ENCODE assay signal across 31 mouse cellular contexts in the genomic region with DNA sequence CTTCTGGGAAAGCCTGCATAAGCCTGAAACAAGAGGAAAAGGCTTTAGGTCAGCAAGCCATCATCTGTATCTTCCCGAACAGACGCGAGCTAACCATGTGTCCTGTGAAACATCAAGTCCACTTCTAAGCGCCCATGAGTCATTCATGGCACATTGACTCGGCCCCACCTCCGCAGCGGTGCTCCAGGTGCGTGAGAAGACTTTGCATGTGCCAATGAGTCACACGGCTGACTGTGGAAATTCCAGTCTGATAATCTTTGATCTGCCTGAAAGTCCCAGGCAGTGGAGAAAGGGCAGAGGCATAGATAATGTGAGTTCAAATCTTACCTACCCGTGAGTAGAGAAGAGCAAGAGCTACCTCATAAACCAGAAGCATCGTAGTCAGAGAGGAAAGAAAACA.
A peak's percentile ranks its signal among the peaks of the same experiment; 100 is the strongest.
DNase-seq lines count a peak whose midpoint lies in the region; ATAC-seq and TF ChIP-seq lines count a peak whose summit lies in the region.
"Had no signal": no experiment of that assay in that cellular context is flagged by ENCODE, and none has a peak within 500 bp of the region (broad histone marks: within the 10 kb centered on the region; RNA-seq: fewer than 3 reads in every experiment).

No protein-coding gene starts in this region.

- no peak overlapping the region for H3K4me3 ChIP-seq in intestine, postnatal 0 days (ENCODE audit: low read depth, low read length)
- H3K4me3 ChIP-seq in cerebellum, adult 2 months (replicated peaks; ENCODE audit: insufficient read depth, low read depth, low read length): no peak overlapping the region
- no peak overlapping the region for H3K4me3 ChIP-seq in kidney, embryonic 16.5 days (ENCODE audit: low read length)
- H3K4me3 ChIP-seq: hindbrain, embryonic 13.5 days; left cerebral cortex, adult 2 months; limb, embryonic 12.5 days; liver, embryonic 15.5 days; midbrain, embryonic 15.5 days; neural tube, embryonic 15.5 days had no signal

- H3K36me3 ChIP-seq in intestine, postnatal 0 days (ENCODE audit: control insufficient read depth, insufficient read depth): no peaks in the 10 kb centered on the region
- no peaks in the 10 kb centered on the region for H3K36me3 ChIP-seq in kidney, embryonic 16.5 days (ENCODE audit: insufficient read depth, low read length)
- H3K36me3 ChIP-seq: hindbrain, embryonic 13.5 days; limb, embryonic 12.5 days; liver, embryonic 15.5 days; midbrain, embryonic 15.5 days; neural tube, embryonic 15.5 days had no signal

- no peak for TF ChIP-seq CTCF in intestine, postnatal 0 days (IDR thresholded peaks at IDR 0.05; ENCODE audit: low read depth)
- TF ChIP-seq CTCF in cerebellum, adult 2 months (IDR thresholded peaks at IDR 0.05; ENCODE audit: borderline replicate concordance, insufficient read depth, low read depth, low read length): no peak

- H3K9me3 ChIP-seq in intestine, postnatal 0 days (ENCODE audit: control insufficient read depth): no peaks in the 10 kb centered on the region
- no peaks in the 10 kb centered on the region for H3K9me3 ChIP-seq in kidney, embryonic 16.5 days (ENCODE audit: low read length)
- H3K9me3 ChIP-seq: hindbrain, embryonic 13.5 days; limb, embryonic 12.5 days; liver, embryonic 15.5 days; midbrain, embryonic 15.5 days; neural tube, embryonic 15.5 days had no signal

- ATAC-seq in intestine, postnatal 0 days: peak; percentile 91
- ATAC-seq in kidney, embryonic 16.5 days (ENCODE audit: low FRiP score, low TSS enrichment): no peak
- ATAC-seq: activated CD4-positive, CD25-positive, alpha-beta regulatory T cell, adult 4 months; forebrain, embryonic 14.5 days; midbrain, embryonic 15.5 days had no signal

- DNase-seq in 3134 (ENCODE audit: extremely low read depth, insufficient read length, low spot score): peak; percentile 30
- peak; percentile 50 for DNase-seq in CD4-positive helper T cell, adult 2 months (ENCODE audit: low read depth, low spot score)
- DNase-seq in brain, adult 2 months (ENCODE audit: low read depth, low spot score): peak; percentile 12
- no peak for DNase-seq in cerebellum, adult 18-20 months
- DNase-seq in cerebellum, adult 2 months: no peak
- DNase-seq: adrenal gland, adult 2 months; cerebellum, adult 8-10 months; cerebellum, postnatal 25 days; gastrocnemius, postnatal 14 days; heart, adult 18-20 months; heart, postnatal 4 days; kidney, adult 9 months; kidney, postnatal 25 days; lung, embryonic 14.5 days; lung, postnatal 14 days; retina, postnatal 1 day; right cerebral cortex, postnatal 14 days; spleen, adult 18-20 months; thymus, adult 2 months; thymus, postnatal 36 days had no signal

- 57% methylated on average over 11 of the region's 11 CpGs for WGBS in intestine, postnatal 0 days
- 93% methylated on average over 11 of the region's 11 CpGs for WGBS in cerebellum, adult 2 months
- 84% methylated on average over 11 of the region's 11 CpGs for WGBS in kidney, embryonic 16.5 days

- H3K4me2 ChIP-seq in intestine, postnatal 0 days (replicated peaks; ENCODE audit: low read depth): no peak overlapping the region
- no peak overlapping the region for H3K4me2 ChIP-seq in kidney, embryonic 16.5 days (replicated peaks; ENCODE audit: low read depth, low read length)
- H3K4me2 ChIP-seq: heart, embryonic 11.5 days; hindbrain, embryonic 13.5 days; limb, embryonic 12.5 days; liver, embryonic 15.5 days; lung, embryonic 14.5 days; midbrain, embryonic 15.5 days; neural tube, embryonic 15.5 days had no signal

- H3K27me3 ChIP-seq in intestine, postnatal 0 days (replicated peaks; ENCODE audit: control insufficient read depth, insufficient read depth, low read length): no peaks in the 10 kb centered on the region
- no peaks in the 10 kb centered on the region for H3K27me3 ChIP-seq in cerebellum, adult 2 months (ENCODE audit: control insufficient read depth, insufficient read depth, low read length)
- no peaks in the 10 kb centered on the region for H3K27me3 ChIP-seq in kidney, embryonic 16.5 days (ENCODE audit: insufficient read depth, low read length)
- H3K27me3 ChIP-seq: hindbrain, embryonic 13.5 days; limb, embryonic 12.5 days; liver, embryonic 15.5 days; midbrain, embryonic 15.5 days; neural tube, embryonic 15.5 days had no signal

- H3K9ac ChIP-seq in intestine, postnatal 0 days (ENCODE audit: low read depth, low read length): no peak overlapping the region
- H3K9ac ChIP-seq in kidney, embryonic 16.5 days (replicated peaks; ENCODE audit: low read length): no peak overlapping the region
- H3K9ac ChIP-seq: hindbrain, embryonic 13.5 days; limb, embryonic 12.5 days; liver, embryonic 15.5 days; lung, embryonic 14.5 days; midbrain, embryonic 15.5 days; neural tube, embryonic 15.5 days had no signal

- H3K4me1 ChIP-seq in intestine, postnatal 0 days (replicated peaks; ENCODE audit: control insufficient read depth, insufficient read depth, low read length): no peaks in the 10 kb centered on the region
- no peaks in the 10 kb centered on the region for H3K4me1 ChIP-seq in cerebellum, adult 2 months (ENCODE audit: control insufficient read depth, insufficient read depth, low read length)
- H3K4me1 ChIP-seq in kidney, embryonic 16.5 days (ENCODE audit: insufficient read depth, low read length): no peaks in the 10 kb centered on the region
- H3K4me1 ChIP-seq: hindbrain, embryonic 13.5 days; limb, embryonic 12.5 days; liver, embryonic 15.5 days; midbrain, embryonic 15.5 days; neural tube, embryonic 15.5 days had no signal

- TF ChIP-seq POLR2A in cerebellum, adult 2 months (IDR thresholded peaks at IDR 0.05; ENCODE audit: borderline replicate concordance, insufficient read depth, low read length): no peak

- 0 out of 2 replicates have a peak overlapping the region, but pooled peaks have one; percentile 7 for H3K27ac ChIP-seq in intestine, postnatal 0 days (ENCODE audit: low read depth, low read length)
- no peak overlapping the region for H3K27ac ChIP-seq in cerebellum, adult 2 months (ENCODE audit: insufficient read depth, low read length)
- no peak overlapping the region for H3K27ac ChIP-seq in kidney, embryonic 16.5 days (ENCODE audit: low read length)
- H3K27ac ChIP-seq: hindbrain, embryonic 13.5 days; left cerebral cortex, adult 2 months; limb, embryonic 12.5 days; liver, embryonic 15.5 days; midbrain, embryonic 15.5 days; neural tube, embryonic 15.5 days had no signal

Comparison
In these comparisons a context has a peak if more than half of its experiments do, and no peak if none do; other contexts are left out.
1. DNase-seq: peak in 3134 (single experiment), CD4-positive helper T cell, adult 2 months (single experiment) and brain, adult 2 months (single experiment); none in cerebellum, adult 18-20 months (0 of 2) and cerebellum, adult 2 months (0 of 2).